Mouse (Mus musculus) gastrocnemius, postnatal 4 days (tissue): Measurements from ENCODE around the gene Csad. TPM values are rescaled to one million over a fixed set of nuclear protein-coding genes. Genes with fewer than 3 reads are reported as not detected.

Experiments
- DNase-seq, 2 experiments: peaks; one replicate each; pipeline ENCODE4 v3.0.0; 2021 to 2022; ENCODE audit warnings: low spot score in 2 of 2, mixed read lengths in 2 of 2
- long read RNA-seq, 2 experiments: library from polyadenylated mRNA; stranded (forward); transcript quantifications; one replicate each; pipeline ENCODE4 v2.0.0; 2021
- total RNA-seq, 2 experiments: library from RNA; stranded (reverse); gene quantifications; 2 replicates each; pipeline ENCODE4 v1.2.3; 2021

The Csad gene
- 10 to 100 TPM; 41.0 to 43.5 TPM for total RNA-seq
- long read RNA-seq, experiment 1, partial matches to known transcripts: 5 of 28 reads
- long read RNA-seq, experiment 1, other reads (novel, unspliced or antisense): 23 of 28 reads
- long read RNA-seq, experiment 2, partial matches to known transcripts: 8 of 55 reads
- long read RNA-seq, experiment 2, other reads (novel, unspliced or antisense): 47 of 55 reads

DNA sequence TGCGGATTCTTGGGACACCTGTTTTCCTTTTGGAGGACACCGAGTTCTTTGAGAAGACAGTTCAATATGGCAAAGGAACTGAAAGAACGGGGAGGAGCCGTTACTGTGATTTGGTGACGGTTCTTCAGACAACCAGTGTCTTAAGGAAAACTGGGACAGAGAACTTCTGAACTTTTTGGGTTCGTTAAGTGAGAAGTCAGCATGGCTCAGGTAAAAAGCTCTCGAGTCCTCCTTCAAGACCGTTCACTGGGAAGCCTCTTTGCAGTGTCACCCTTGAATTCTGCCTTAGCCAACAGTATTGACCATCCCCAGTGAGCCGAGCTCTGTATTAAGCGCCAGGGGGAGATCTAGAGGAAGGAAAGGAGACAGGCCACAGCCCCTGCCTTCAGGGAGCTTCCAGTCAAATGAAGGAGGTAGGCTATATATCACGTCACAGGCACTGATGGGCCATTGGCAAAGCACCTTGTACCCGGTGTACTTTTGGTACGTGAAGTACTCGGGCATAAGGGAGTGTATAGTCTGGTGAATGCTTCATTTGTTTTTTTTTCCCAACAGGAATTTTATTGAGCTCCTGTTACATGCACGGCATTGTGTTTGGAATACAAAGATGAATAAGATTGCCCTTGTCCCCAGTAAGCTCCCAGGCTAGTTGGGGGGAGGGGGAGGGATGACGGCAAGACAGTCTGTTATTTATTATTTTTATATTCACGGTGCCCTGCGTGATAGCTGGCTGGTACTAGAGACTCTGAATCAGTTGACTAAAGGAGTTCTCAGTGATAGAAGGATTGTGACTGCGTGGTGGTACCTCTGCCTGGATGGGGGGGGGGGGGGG is at the start of gene Csad:
Gene Csad, minus strand, starts transcription at position 51 of the 832 bp plus-strand sequence.
- DNase-seq: no peak

DNA sequence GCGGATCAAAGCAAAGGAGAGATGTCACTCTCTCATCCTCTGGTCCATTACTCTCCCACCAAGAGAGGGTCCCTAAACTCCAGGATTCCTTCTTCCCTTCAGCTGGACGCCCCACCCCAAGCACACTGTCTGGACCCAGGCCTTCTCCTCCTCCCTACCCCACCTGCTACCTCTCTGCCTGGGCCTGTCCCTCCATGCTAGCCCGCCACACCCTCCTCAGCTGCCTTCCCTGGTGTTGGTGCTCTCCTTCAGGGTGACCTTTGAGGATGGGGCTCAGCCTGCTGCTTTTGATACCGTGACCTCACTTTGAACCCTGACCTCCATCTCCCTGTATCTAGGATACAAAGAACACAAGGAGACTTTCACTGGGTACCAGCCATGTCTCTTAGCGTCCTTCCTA is 46.0 kb upstream of the Csad start:
- no peak for DNase-seq

DNA sequence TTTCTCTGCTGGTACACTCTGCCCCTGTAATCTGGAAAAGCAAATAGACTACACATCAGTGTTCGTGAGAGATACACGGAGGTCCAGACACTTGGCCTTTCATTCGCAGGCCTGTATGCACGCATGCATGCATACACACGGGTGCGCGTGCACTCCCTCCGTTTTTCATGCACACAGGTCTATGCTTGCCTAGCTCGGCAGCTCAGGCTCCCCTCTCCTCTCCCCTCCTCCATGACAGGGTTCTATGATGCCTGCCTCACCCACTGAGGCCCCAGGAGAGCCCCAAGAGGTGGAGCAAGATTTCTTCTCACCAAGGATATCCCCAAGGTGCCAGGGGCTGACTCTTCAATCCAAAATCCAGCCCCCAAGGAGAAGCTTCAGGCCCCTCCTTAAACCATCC is 45.4 kb upstream of the Csad start:
- DNase-seq: no peak

DNA sequence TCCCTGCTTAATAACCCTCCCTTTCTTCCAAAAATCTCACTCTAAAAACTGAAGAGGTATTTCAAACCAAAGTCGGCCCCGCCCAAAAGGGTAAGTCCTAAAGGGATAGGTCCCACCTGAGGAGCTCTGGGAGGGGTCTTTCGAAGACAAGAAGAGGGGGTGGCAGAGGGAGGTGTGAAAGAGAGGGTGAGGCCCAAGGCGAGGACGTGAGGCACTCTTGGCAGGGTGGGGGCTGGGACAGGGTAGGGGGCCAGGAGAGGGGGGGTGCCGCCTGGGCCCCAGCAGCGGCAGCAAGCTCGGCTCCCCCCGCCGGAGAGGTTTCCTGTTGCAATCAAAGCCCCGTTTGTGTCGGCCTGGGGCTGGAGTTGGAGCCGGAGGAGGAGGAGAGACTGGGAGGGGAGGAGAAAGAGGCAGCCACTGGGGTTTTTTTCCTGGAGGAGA is 44.7 kb upstream of the Csad start:
- DNase-seq: peak in 1 of 2 experiments; percentile 55

DNA sequence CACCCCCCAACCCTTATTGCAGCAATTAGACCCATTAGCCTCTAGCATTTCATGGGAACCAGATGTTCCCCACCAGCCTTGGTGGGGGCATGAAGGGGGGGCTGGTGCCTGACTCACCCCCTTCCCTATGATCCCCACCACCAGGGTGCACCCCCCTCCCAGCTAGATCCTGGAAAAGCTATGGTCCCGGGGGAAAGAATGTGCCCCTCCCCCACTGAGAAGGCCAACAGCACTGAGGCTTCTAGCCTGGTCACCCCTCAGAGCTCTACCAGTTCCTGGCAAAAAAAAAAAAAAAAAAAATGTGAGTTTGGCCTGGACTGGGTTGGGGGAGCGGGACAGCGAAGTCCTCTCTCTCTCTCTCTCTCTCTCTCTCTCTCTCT is 44.3 kb upstream of the Csad start:
- DNase-seq: no peak

DNA sequence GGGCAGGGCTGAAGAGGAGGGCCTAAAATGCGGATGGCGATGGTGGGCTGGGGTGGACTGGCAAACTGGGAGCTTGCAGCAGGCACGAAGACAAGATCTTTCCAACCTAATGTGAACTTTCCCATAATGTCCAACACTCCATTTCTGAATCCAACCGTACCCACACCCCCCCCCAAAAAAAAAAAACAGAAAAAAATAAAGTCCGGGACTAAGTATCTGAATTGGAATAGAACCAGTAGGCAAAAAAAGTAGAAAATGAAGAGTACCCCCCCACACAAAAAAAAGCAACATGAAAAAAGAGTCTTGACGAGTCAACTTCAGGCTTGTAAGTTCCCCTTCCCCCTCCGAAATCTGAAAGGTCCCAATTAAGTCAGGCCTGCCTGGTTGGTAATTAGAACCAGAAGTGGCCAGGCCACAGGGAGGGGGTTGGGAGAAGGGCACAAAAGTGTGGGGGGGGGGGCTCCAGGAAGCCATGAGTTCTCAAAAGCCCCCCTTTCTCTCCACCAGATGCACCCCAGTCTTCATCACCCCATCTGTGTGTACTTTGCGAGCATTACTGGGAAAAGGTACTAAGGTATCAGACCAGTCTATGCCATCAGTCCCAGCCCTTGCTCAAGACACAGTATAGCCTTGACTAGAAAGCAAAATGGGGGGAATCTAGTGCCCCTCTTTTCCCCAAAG is 43.7 kb upstream of the Csad start:
- no peak for DNase-seq

DNA sequence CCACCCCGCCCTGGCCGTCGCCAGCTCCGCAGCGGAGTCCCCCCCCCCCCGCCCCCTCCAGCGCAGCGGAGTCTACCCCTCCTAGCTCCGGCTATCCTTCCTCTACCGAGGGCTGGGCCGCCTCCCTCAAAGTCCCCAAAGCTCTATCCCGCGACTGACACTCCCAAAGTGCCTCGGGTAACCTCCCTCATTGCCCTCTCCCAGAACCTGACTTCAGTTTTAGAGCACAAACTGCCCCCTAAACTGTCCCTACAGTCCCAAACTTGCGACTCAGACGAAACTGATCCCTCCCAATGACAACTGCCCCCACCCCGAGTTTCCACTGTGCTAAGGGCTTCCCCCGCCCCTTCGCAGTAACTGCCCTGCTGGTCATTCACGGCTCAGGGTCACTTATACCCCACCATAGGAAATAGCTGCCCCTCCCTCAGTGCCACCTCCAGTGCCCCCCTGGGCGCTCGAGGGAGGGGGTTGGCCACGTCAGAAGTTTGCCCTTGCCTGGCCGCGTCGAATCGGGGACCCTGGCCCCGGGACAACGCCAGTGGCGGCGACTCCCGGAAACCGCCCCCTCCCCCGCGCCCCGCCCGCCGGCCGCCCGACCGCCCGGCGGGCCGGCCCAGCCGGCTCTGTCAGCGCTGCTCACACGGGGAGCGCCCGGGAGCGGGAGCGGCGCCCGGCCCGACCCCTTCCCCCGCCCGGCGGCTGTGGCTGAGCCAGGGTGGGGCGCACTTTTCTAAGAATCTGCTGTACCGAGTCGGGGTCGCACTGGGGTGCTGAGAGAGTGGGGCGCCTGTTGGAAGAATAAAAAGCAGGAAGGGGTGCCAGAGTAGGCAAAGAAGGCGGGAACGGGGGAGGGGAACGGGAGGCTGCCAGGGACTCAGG is 43.0 kb upstream of the Csad start:
- peak; percentile 70 to 83 for DNase-seq

DNA sequence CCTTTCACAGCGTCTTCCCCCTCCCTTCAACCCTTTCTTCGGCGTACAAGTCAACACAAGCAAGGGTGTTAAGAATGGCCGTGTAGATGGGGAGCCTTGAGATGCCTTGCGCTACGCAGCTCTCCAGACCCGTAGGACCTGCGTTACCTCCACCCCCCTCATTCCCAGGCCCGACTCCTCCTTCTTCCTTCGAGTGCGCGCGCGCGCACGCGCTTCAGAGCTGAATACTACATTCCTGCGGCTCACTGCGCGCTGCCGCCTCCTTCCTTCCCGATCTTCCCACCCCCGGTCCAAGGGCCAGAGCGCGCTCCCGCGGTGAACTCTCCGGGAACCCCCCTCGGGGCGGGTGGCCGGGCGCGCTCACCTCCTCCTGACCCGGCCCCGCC is 42.3 kb upstream of the Csad start:
- DNase-seq: peak; percentile 91 to 96

DNA sequence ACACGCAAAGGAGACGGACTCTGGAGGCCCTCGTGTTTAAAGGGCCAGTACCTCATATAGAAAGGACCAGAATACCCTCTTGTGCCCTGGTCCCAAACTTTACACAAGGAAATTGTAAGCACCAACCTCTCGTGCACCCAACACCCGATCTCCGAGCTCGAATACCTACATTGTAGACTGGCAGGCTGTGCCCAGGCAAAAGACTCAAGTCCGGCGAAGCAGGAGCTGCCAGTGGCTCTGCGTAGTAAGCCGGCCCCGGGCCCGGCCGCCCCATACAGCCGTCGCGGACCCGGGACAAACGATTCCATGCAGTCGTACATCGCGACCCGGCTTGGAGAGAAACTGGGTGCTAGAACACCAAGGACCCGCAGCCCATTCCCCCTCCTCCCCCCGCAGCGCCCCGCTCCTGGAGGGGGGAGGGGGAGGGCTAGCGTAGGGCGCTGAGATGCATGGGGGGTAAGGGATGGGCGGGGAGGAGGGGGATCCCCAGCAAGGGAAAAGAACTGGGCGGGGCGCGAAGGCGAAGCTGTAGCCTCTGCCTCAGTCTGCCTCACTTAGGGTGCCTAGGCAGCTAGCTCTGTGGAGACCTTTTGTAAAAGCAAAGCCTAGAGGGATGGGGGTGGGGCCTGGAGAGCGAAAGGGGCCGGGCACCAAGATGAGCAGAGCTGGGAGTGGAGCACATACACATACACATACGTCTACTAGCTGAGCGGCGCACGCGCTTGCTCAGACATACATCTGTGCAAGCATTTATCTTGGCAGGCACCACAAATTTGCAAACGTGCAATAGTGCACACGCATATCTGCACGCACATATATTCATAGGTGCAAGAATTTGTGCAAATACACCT is 41.6 kb upstream of the Csad start:
- DNase-seq: peak in 1 of 2 experiments; percentile 77

DNA sequence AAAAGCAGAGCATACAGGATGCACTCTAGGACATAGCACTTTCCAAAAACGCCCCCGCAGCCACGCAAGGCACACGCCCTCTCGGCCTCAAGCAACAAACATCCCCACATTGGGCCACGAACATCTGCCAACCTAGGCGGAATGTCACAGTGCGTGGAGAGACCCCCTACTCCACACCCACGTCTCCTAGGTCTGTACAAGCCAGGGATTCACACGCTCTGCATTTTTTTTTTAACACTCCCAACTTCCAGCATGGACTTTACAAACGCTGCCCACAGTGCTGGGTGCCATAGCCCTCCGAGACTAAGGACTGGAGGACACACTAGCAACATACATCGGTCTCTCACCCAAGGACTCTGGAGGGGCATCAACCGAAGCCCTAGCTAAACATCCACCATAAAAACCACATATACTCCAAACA is 40.9 kb upstream of the Csad start:
- DNase-seq: peak in 1 of 2 experiments; percentile 29

DNA sequence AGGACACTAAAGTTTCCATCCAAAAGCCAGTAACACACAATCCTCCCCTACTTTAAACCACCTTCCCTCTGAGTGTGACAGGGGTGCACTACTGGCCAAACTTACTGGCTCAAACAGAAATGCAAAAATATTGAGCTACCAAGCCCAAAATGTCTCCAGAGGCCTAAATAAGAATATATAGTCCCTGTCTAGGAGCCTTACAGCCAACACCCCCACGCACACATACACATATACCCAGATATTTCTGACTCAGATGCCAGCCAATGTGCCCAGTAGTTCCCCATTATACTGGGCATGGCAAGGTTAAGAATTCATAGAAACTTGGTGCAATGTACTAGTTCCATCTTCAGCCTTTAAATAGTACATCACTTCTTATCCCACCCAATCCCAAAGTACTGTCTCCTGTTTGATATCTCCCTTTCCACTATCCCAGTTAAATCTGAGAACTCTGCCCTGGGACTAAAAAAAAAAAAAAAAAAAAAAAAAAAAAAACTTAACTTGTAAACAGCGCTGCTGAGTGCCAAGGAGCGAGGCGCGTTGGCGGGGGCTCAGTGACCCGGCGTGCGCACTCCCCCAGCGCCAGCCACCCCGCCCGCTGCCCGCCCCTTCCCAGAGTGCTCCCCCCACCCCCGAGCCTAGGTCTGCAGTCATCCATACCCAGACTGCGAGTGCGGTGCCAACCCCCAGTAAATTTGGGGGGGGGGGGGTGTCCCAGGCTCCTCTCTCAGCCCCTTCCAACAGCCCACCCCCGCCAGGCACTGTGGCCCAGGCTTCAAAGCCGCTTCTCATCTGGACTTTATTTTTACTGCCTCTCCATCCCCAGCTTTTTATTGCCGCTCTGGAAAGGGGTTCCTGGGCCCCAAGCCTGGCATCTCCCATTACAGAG is 40.0 kb upstream of the Csad start:
- peak in 1 of 2 experiments; percentile 53 for DNase-seq

DNA sequence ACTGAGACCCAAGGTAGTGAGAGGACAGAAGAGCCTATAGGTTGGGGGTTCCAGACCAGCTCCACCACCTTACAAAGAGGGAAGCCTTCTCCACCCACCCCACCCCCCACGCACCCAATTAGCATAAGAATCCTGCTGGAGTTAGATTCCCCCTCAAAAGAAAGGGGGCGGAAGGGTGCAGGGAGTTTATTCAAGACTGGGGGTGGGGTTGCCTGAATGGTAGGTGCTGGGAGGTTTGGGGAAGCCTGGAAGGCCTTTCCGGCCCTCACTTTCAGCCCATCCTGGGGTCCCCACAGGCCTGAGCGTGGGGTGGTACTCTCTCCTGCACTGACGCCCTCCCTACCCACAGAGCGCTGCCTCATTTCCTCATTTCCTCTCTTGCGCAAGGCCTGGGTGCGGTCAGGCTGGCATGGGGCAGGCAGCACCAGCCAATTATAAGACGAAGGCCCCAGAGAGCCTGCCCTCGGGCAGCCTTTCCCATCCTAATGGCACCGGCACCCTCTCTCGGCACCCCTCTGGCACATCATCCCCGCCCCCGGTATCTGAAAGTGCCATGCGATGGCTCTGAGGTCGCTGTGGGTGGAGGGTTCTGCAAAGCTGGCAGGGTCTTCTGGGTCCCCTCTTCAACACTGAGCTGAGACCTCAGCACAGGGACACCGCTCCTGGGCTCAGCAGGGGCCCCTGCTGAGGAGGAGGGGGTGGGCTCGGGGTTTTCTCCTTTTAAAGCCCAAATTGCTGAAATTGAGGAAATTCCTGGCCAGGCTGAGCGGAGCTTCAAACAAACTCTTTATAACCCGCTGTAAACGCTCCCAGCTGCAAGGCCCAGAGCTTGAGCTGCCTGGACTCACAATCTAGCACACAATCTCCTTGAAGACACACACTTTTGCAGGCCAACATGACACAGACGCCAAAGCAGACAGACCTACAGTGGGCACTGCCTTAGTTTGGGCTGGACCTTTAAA is 39.0 kb upstream of the Csad start:
- peak in 1 of 2 experiments; percentile 40 for DNase-seq

DNA sequence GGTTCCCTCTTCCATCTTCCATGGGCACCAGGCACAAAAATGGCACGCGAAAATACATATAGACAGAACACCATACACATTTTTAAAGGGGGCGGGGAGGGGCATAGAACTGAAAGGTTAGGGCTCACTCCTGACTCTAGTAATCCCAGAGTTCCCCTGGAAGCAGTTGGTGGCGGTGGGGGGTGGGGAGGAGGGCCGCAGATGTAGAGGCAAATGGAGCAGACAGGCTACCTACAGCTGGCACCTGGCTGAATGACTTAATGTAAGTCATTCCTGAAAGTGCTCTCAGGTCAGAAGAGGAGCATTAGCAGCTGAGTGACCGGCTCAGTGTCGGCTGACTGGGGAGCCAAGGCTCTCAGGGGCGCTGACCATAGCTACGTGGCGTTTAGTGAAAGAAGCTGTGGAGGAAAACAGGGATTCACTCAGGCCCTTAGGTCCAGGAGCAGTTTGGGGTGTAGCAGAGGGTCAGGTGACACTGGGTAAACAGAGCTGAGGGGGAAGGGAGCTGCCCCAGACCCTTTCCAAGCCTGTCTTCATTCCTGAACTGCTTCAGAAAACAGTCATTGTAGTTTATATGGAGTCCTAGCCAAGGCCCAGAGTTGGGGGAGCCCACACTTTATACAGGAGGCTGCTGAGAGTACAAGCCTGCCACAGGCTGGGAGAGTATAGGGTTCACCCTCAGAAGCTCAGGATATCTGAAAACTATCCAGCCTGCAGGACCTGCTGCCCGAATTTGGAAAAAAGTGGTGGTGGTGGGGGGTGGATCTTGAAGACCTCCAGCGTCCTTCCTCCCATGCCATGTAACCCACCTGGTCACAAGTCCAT is 38.1 kb upstream of the Csad start:
- no peak for DNase-seq

DNA sequence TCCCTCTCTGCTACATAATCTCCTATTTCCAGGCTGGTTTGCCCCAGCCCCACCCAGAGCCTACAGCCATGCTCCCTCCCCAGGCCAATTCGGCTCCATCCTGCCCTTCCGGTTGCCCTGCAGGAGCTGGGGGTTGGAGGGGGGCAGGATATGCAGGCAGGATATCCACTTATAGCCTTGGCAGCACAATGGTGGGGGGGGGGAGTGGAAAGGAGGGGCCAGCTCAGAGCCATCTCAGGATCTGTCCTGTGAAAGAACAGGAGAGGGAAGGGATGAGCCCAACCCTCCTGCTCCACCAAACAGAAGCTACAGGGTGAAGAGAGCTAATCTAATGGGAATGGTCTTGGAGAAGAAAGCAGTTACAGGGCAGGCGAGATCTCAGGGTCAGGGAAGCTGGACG is 36.1 kb upstream of the Csad start:
- no peak for DNase-seq

DNA sequence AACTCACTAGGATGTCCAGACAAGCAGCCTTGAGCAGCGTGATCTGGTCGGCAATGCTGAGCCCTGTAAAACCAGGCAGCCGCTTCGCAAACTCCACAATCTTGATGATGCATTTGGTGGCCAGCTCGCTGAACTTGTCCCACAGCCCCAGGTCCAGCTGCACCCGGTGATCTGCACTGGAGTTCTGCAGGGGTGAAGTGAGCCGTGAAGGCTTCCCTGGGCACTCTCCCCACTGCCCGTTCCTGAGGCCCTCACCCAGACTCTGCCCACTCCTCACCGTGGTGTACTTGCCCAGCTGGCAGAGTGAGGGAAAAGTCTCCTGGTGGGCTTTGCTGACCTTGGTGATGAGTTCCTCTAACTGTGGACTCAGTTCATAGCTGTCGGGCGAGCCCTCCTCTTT is 35.3 kb upstream of the Csad start:
- no peak for DNase-seq

DNA sequence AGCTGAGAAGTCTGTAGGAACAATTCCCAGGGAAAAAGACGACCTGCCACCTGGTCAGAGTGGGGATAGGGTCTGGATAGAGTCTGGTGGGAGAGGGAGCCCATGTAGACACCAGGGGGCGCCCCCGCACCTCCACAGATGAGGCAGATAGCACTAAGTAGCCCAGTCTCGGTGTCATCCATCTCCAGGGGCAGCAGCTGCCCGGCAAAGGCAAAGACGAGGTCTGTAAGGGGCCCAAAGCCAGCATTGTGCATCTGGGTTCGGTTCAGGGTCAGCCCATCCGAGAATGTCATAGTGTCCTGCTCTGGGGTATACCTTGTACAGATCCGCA is 34.7 kb upstream of the Csad start:
- peak; percentile 73 to 83 for DNase-seq

DNA sequence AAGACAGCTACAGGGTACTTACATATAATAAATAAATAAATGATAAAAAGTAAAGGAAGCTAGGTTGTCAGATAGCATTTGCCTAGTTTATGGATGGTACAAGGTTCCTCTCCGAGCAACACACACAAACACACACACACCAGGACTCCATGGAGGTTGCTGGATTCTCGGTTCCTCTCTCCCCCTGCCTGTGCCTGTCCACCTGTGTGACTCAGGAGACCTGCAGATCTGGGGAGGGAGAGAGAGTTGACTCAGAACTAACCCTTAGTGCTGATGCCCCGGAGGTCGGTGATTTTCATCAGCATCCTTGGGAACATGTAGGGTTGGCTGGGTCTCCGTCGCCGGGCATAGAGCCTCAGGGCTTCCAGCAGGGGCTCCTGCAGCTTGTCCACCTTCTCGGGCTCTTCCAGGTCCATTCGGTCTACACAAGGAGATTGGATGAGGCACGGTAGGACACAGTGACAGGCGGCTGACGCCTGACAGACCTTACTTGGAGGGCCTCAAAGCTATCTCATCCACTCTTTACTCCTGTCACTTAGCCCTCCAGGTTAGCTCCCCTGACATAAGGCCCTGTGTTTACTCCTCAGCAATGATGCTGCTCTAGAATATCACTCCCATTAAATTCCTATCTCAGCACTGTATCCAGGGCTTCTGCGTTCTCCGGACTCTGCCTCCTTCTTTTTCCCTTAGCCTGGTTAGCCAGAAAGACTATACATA is 34.2 kb upstream of the Csad start:
- DNase-seq: no peak
